Mouse (Mus musculus) ovary, adult 18-20 months (tissue): ENCODE measurements around the gene Gm49711.
"Not testable (repeated sequence)": the region's sequence is repeated elsewhere in the genome, so short reads cannot be mapped to it uniquely, and the experiment has no call there.

Experiments
- DNase-seq: peaks from one replicate; pipeline ENCODE4 v3.0.0; 2022; ENCODE audit warnings: low spot score, mixed read lengths

The Gm49711 gene

DNA sequence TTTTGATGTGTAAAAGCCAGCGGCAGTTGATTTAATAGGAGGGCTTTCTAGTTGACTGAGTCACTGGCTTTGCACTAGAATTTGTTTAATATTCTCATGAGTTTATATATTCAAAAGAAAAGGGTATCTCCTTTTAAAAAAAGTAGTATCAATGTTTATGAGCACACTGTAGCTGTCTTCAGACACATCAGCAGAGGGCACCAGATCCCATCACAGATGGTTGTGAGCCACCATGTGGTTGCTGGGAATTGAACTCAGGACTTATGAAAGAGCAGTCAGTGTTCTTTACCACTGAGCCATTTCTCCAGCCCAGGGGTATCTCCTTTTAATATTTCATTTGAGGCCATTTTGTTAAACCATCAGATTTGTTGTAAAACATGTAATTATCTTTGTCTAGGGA, 4.7 kb downstream of the Gm49711 start:
- no peak for DNase-seq

DNA sequence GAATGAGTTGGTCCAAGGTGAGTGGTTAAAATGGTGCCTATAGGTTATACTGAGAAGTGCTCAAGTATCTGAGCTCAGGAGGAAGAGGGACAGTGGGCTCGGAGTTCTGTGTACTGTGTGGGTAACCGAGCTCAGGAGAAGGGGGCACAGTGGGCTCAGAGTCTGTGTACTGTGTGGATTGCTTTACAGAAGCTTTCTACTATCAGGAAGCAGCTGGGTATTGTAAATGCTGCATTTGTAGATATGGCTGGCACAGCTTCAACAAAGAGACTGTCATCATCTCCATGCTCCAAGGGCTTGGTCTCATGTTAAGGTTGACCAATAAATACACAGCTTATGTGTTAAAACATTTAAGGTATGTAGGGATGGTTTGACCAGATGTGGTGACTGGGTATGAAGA, 6.7 kb downstream of the Gm49711 start:
- no peak for DNase-seq

DNA sequence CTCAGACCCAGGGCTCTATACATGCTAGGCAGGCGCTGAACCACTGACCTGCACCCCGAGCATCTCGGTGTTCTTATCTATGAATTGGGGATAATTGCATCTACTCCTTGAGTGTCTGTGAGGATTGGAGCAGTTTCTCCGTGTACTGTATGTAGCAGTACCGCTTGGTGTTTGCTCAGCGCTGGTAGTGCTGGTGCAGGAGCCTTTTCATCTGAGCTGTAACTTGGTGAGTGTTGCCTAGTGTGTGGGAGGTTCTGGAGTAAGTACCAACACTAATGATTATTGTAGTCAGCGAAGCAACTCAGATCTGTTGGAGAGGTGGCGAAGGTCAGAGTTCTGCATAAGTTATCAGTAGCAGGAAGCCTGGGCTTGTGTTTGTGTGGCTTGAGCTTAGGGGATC, 12.2 kb downstream of the Gm49711 start:
- no peak for DNase-seq

DNA sequence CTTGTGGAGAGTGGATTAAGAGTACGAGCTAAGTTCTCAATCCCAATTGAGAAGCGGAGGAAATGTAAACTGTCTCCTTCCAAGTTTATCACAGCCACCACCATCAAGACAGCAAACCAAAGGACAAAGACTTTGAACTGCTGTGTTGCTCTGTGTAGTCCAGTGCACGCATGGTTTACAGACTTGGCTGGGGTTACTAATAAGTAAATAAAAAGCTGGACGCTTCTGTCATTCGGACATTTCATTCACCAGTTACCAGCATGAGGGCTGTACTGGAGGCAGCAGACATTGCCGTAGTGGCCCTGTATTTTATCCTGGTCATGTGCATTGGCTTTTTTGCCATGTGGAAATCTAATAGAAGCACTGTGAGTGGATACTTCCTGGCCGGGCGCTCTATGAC, 18.7 kb downstream of the Gm49711 start:
- no peak for DNase-seq

DNA sequence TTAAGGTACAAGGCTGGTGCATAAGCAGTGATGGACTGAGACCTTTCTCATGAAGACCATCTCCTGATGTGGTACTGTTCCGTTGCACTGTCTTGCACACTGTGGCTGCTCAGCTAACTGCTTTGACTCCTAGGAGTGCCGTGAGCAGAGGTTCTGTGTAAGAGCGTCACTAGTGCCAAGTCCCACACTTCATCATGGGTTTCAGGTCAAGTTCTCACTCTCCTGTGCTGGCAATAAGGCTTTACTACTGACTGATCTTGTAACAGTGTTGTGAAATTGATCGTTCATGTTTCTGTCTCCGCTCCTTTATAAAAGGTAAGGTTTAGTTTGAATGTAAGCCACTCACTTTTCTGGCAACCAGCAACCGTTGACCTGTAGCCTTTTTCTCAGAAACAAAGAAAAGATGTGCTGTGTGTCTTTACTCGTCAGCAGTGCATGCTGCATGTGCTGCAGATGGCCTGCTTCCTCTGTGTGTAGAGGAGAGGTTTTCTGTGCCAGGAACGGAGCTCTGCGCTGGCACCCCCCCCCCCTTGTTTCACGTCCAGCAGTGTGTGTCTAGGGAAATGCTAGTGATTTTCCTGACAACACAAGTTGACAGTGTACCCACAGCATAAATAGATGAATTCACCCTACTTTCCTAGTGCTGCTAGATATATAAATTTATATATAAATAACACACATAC, 25.8 kb downstream of the Gm49711 start:
- DNase-seq: no peak

DNA sequence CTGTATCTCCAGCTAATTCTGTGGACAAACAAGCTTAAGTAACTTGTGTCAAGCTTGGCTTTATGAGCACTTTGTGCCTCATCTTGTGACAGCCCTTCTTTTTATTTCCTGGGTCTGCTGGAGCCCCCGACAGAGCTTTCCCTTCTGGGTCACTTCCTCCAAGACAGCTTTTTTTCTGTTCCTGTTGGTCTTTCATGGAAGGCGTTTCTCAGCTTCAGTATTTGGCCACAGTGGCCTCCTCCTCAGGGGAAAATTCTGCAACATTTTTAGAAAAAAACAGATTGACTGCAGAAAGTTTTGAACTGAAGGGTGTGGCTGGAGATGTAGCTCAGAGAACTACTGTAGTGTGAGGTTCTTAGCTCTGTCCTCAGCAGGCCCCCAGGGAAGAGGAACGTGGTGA, 31.1 kb downstream of the Gm49711 start:
- DNase-seq: no peak

DNA sequence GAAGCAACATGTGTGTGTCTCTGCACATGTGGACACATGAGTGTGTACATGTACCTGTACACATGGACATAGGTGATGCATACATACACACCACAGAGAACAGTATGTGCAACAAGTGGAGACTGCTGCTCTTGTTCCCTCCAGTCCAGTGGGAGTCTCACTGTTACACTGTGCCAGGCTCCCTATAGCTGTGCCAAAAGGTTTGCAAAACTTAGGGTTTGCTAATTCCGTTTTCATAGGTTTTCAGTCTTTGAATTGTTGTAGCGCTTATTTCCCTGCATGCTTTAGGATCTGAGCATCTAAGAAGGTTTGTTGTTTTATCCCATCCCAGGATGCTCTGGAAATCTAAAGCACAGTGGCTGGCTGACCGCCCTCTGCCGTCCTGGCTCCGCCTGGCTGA, 33.8 kb downstream of the Gm49711 start:
- DNase-seq: no peak

DNA sequence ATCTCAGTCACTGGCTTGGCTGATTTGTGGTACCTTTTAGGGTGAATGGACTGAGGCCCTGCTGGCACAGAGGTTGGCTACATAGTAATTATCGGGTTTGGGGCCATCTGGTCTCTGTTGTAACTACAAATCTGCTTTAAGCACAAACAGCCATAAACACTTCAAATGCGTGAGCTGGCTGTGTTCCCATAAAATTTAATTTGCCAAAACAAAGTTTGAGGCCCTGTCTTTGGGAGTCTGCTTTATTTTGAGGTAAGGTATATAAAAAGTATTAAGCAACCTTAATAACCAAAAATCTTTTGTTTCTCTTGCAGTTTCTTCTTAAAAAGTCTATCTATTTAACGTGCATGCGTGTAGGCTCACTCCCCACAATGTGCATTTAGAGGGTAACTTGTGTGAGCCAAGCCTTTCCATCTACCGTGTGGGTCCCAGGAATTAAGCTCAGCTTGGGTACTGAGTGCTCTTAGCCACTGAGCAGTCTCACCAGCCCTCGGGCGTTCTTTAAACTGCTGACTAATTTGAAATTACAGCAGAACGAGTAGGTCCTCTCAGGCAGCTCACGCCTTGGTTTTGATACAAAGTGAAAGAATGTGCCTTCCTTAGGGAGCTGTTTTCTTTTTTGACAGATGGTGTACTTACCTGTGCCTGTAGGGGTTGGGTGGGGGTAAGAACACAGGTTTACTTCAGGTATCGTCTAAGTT, 40.4 kb downstream of the Gm49711 start:
- DNase-seq: no peak

DNA sequence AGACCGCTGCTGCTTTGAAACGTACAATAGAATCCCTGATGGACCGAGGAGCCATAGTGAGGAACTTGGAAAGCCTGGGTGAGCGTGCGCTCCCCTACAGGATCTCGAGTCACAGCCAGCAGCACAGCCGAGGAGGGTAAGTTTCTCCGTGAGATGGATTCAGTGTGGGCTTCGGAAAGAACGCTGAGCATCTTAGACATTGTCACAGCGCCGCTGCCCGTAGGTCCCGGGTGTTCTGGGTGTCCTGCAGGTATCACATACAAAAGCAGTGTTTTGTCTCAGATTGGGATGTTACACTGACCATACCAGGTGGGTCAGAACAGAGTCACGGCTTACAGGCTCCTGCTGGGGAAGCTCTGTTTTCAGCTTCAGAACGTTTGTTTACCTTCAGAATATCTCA, 41.5 kb downstream of the Gm49711 start:
- DNase-seq: no peak

DNA sequence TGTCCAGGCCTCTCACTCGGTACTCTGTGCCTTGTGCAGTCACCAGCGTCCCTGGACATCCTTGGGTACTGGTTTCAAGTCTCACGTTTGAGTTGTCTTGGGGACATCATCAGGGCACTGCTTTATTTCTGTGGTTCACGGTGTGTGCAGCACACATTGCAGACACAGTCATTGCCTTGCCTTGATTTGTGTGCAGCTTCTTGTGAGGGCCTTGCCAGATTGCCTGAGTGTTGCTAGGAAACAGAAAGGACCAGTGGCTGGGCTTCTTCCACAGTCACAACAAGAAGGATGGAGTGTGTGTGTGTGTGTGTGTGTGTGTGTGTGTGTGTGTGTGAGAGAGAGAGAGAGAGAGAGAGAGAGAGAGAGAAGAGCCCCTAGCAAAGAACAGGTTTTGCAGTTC, 42.0 kb downstream of the Gm49711 start:
- no peak for DNase-seq

DNA sequence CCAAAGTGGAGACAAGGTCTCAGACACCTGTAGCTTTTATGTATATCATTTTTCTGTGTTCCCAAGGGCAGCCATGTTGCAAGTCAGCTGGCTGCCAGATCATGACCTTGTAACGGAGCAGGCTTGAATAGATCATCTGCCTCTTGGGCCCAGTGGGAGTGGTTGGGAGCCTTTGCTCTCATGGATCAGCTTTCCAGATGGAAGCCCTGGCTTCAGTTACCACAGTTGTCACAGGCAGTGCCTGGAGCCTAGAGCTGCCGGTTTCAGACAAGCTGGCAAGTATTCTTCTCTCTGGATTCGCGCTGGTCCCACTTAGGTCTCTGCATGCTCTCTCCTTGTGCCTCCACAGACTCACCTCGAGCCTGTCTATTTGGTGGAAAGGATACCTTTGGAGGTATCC, 44.0 kb downstream of the Gm49711 start:
- DNase-seq: no peak

DNA sequence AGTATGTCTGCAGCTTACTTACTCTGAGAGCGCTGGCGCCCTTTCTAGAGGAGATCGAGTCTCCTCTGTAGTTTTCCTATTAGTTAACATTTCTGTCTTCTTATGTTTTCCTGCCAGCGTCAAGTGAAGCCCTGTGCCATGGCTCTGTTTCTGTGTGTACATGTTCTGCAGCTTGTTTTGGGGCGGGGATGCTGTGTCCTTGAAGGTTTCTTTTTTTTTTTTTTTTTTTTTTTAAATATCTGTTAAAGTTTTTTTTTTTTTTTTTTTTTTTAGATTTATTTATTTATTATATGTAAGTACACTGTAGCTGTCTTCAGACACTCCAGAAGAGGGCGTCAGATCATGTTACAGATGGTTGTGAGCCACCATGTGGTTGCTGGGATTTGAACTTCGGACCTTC, 44.8 kb downstream of the Gm49711 start:
- DNase-seq: not testable (repeated sequence)

DNA sequence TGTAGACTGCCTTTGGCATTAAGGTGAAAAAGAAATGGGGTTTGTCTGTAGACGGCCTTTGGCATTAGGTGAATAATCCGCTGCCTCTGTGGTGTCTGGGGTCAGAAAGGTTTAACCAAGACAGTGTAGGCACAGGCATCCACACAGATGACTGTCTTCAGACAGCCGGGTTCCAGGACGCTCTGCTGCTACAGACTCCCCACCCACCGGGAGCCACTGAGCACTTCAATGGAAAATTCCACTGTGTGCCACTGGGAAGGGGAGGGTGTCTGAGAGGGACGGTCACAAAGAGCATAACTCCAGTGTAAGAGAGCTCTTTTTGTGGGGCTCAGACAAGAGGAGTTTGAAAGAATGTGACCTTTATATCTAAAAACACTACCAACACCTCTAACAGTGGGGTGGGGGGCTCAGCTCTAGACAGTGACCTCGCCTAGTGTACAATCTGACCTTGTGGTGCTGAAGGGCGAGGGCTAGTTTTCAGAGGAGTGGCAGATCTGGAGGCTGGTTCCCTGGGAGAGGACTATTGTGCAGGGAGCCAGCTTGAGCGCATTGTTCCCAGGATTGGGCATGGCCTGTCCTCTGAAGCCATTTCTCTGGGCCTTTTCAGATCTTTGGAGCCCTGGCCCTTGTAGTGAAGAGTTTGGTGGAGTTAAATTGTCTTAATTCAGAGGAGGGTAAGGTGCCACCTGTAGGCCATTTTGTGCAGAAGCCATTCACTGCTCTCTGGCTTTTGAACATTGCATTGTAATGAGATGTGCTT, 45.6 kb downstream of the Gm49711 start:
- DNase-seq: peak; percentile 45

DNA sequence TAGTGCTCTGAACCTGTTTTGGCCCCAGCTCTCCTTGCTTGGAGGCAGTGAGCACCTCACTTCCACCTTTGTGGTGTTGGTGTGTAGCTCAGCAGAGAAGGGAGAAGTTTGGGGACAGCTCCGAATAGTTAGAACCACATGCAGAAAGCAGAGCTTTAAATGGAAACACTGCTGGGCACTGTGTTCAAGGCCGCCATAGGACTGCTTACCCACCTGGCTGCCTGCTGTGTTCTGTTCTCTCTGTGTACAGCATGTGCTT, 46.1 kb downstream of the Gm49711 start:
- no peak for DNase-seq

DNA sequence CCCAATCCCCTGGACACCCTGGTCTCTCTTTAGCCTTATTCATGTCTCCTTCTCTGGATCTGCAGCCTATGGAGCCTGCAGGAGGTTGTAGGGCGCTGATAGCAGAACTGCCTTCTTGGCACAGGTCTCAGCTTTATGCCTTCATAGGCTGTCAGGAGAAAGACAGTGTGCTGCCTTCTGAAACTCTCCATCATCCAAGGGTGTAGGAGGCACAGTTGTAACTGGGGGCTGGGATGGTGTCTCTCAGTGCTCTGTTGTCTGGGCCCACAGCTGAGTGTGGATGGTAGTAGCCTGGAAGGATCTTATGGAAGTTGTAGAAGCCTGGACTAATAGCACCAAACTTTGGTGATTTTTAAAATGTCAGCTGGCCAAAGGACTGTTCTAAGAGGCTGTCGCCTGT, 46.8 kb downstream of the Gm49711 start:
- no peak for DNase-seq

DNA sequence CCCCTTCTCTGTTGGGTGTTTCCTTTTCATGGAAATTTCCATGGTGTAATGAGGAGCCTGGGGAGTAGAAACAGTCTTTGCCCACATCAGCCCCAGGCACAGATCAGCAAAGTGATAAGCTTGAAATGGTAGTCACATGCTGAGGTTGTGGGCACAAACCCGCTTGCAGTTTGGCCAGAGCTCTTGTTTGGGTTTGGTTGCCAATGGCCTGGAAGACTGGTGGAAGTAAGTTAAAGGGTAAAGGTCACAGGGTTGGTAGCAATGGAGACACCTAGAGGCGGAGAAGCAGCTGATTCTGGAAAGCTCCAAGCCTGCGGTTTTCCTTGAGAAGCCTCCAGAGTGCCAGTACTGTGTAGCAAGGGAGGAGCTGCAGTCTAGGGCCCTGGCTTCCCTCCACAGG, 47.5 kb downstream of the Gm49711 start:
- DNase-seq: peak; percentile 34

DNA sequence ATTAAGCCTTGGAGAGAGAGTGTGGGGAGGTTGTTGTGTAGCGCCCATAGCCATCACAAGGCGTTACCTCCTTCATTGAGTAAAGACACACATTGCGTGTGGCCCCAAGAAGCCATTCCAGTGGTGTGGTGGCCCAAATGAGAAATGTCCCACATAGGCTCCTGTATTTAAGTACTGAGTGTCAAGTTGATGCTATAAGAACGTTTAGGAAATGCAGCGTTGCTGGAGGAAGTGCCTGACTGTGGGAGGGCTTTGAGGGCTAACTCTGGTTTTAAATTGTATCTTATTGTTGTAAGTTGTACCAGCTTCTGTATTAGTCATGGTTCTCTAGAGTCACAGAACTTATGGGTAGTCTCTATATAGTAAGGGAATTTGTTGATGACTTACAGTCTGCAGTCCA, 49.2 kb downstream of the Gm49711 start:
- DNase-seq: no peak

DNA sequence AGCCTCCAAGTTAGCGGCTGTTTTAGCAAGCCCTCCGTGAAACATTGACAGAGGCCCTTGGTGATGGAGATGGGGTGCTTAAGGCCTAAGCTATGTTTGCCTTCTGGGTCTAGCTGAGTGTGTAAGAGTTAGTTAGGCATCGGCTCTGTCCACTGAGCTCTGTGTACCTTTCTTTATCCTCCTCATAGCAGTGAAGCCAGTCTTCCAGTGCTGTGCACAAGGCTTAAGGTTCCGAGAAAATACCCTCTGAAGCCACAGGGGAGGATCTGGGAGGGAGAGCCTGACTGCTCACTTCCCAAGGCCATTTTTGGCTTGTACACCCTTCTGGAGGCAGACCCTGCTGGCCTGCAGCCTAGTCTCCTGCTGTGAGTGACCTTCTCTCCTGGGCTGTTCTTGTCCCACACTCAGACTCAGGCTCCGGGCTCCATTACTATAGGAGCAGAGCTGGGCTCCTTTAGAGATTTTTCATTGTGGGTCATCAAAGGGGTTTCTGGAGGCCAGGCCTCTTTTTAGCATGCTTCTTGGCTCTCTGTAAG, 56.7 kb downstream of the Gm49711 start:
- peak; percentile 87 for DNase-seq

DNA sequence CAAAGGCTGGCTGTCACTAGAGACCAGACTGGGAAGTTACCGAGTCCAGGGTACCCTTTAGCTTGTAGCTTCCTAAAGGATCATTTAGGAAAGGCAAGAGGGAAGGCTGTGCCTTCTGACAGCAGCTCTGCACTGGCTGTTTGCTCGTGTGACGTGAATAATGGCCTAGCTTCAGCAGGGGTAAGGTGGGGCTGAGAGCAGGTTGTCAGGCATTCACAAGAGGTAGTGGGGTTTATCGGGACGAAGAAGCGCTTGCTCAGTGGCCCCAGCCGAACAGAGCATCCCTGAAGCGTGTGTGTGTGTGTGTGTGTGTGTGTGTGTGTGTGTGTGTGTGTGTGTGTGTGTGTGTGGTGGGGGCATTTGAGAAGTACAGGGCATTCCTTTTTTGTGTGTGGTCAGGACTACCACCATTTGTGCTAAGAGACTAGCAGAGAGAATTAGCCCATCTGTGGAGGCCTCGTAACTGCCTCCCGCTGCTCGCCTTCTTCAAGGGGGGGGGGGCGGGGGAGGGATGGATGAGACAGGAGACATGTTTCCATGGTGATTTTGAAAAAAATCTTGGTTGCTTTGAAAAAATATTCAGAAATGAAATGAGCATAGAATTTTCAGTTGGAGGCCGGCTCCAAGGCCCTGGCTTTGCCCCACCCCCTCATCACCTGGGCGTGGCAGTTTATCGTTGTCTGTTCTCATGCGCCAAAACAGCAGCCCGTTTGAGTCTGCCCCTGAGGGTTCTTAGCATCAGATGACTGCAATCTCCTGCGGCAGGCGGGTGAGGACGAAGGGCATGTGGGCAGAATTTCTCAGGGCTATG, 57.7 kb downstream of the Gm49711 start:
- peak; percentile 62 for DNase-seq

DNA sequence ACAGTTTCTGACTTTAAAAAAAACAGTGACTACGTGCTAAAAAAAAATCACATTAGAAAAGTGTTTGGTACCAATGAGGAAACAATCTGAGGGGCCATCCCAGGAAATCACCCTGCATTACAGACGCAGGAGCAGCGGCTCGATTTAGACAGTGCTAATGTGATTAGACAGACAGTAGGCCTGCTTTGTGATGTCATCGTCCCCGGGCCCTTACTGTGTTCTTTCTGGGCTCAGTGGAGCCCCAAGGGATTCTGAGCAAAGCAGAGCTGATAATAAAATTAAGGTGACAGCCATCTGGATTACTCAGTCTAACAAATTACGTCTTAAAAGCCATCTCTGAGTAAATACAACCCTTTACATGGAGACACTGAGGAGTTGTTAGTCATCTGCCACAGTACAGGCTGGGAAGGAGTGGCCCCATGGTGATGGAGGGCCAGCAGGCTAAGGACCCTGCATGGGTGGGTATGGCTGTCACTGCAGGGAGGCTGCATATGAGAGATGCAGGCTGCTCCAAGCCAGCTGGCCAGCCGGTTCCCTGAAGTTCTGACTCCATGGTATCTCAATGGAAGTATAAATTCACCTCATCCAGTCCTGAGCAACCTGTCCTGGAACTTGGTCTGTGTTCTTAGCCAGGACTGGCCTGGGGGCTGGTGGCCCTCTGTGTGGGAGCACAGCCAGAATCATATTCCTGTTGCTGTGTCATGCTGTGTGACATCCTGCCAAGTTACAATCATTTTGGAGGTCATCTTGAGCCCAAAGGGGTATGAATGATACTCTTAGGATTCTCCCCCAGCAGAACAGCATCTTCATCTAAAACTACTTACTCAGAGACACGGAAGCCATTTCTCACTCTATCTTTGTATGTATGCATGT, 59.5 kb downstream of the Gm49711 start:
- DNase-seq: no peak

DNA sequence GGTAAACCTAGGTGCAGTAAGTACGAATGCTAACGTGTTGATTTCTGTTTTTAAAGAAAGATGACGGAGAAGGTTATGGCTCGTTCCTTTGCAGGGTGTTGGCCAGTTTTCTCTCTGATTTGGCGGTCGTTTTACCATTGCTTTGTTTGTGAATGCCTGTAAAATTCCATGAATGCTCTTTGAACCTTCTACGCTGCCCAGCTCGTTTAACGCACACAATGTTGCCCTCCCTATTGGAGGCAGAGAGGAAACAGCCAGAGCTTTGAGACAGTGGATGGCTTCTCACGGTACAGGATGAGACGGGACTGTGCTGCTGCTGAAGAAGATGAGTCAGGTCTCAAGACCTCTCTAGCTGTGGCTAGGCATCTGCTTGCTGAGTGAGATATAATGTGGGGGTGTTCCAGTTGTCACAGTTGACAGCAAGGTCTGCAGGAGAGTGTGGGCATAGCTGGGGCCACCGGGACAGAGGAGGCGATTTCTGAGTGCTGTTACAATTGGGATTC, 60.9 kb downstream of the Gm49711 start:
- no peak for DNase-seq
